Mouse (Mus musculus) midbrain, embryonic 10.5 days (tissue): ENCODE results near the gene Gnaz. TPM values are rescaled to one million over a fixed set of nuclear protein-coding genes. Genes with fewer than 3 reads are reported as not detected.

Source experiments
- DNase-seq: peaks from one replicate; pipeline ENCODE4 v3.0.0-alpha.2; 2017; ENCODE audit warnings: low spot score
- H3K27ac ChIP-seq: fragments of 300-500 bp; sonication (generic); replicated peaks from 2 replicates; pipeline ENCODE4 v1.5.1; 2016; ENCODE audit warnings: mild to moderate bottlenecking
- H3K27me3 ChIP-seq: fragments of 300-500 bp; sonication (generic); 2 replicates; pipeline ENCODE4 v1.6.1; 2016; ENCODE audit warnings: low read depth, mild to moderate bottlenecking; ENCODE audit not compliant: poor library complexity, severe bottlenecking
- H3K36me3 ChIP-seq: fragments of 300-500 bp; sonication (generic); 2 replicates; pipeline ENCODE4 v1.6.1; 2016; ENCODE audit warnings: mild to moderate bottlenecking, moderate library complexity
- H3K4me1 ChIP-seq: fragments of 300-500 bp; sonication (generic); 2 replicates; pipeline ENCODE4 v1.6.1; 2016
- H3K4me3 ChIP-seq: fragments of 300-500 bp; sonication (generic); 2 replicates; pipeline ENCODE4 v1.5.1; 2016; ENCODE audit warnings: mild to moderate bottlenecking, moderate library complexity
- H3K9me3 ChIP-seq: fragments of 300-500 bp; sonication (generic); replicated peaks from 2 replicates; pipeline ENCODE4 v1.6.1; 2016; ENCODE audit warnings: mild to moderate bottlenecking
- WGBS: fragments of 180-500 bp; shearing (Covaris S2); methylation state at CpG from one replicate; pipeline ENCODE4 v1.1.7; 2016; 5-methylcytosine and 5-hydroxymethylcytosine counted together
- polyA plus RNA-seq: library from polyadenylated mRNA; unstranded; fragments of >200 nt; fragmentation: Nextera tagmentation; extraction: Ambion mirVana; gene quantifications from 2 replicates; pipeline ENCODE4 v1.2.1, GENCODE M21; 2016

Gene Gnaz
- polyA plus RNA-seq, 1 experiment from 2014 or later: 7.6 TPM

DNA sequence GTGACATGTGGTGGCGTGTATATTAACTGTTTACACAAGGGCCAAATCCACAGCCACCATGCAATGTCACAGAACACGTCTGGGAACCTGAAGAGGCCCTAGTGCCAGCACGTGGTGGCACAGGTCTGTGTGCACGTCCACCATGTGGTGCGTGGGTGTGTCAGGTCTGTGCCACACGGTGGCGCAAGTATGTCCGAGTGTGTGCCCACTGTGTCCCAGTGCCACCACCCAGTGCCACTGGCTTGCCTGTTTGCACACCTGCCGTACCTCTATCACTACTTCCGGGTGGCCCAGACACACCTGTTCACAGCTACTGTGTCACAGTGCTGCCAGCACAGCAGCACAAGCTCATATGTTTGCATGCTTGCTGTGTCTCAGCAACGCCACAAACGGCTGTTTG lies 32.5 kb upstream of the Gnaz start:
- no peaks in the 10 kb centered on the region for H3K4me1 ChIP-seq
- no peaks in the 10 kb centered on the region for H3K27me3 ChIP-seq
- H3K36me3 ChIP-seq: no peaks in the 10 kb centered on the region
- no peaks in the 10 kb centered on the region for H3K9me3 ChIP-seq
- no peak overlapping the region for H3K4me3 ChIP-seq
- DNase-seq: no peak
- 85% methylated on average over 12 of the region's 12 CpGs for WGBS
- no peak overlapping the region for H3K27ac ChIP-seq

DNA sequence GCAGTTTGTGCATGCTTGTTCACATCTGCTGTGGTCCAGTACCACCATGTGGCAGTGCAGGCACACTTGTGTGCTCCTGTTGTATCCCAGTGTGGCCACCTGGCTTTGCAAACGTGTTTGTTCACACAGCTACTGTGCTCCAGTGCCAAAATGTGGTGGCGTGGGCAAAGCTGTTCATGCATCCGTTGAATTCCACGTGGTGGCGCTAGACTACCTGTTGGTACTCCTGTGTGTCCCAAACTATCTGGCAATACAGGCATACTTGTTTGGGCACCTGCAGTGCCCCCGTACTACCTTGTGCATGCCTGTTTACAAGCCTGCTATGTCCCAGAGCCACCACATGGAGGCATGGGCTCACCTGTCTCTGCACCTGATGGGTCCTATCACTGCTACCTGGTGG lies 32.0 kb upstream of the Gnaz start:
- Histone ChIP-seq H3K4me3 (no peak overlapping the region), H3K27ac (no peak overlapping the region), H3K36me3 (no peaks in the 10 kb centered on the region), H3K27me3 (no peaks in the 10 kb centered on the region), H3K4me1 (no peaks in the 10 kb centered on the region), H3K9me3 (no peaks in the 10 kb centered on the region)
- 27% methylated on average over 6 of the region's 6 CpGs for WGBS
- DNase-seq: no peak

DNA sequence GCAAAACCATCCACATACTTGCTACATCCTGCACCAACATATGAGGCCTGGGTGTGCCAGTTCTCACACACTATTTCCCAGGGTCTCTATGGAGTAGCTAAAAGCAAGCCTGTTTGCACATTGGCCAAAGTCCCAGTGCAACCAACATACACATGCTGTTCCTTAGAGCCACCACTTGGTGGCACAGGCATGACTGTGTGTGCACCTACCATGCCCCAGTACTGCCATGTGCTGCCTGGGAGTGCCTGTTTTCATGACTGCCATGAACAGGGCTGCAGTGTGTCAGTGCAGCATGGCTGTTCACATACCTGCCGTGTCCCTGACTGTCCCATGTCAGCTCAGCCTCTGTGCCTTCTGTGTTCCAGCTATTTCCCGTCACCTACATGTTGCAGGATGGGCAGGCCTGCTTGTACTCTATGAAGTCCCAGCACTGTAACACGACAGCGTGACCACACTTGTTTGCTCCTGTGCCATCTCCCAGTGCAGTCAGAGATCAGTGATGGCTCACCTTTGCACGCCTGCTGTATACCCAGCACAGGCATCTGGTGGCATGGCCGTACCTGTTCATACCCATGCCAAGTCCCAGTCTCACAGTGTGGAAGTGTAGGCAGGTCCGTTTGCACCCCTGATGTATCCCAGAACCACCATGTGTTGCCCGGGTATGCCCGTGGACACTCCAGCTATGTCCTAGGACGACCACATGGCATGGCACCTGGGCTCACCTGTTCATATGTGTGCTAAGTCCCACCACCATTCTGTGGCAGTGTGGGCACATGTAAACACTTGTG lies 29.8 kb upstream of the Gnaz start:
- Histone ChIP-seq H3K27me3 (no peaks in the 10 kb centered on the region), H3K9me3 (no peaks in the 10 kb centered on the region), H3K36me3 (no peaks in the 10 kb centered on the region), H3K4me3 (no peak overlapping the region), H3K4me1 (no peaks in the 10 kb centered on the region), H3K27ac (no peak overlapping the region)
- DNase-seq: peak; percentile 28
- WGBS: 81% methylated on average over 10 of the region's 10 CpGs

DNA sequence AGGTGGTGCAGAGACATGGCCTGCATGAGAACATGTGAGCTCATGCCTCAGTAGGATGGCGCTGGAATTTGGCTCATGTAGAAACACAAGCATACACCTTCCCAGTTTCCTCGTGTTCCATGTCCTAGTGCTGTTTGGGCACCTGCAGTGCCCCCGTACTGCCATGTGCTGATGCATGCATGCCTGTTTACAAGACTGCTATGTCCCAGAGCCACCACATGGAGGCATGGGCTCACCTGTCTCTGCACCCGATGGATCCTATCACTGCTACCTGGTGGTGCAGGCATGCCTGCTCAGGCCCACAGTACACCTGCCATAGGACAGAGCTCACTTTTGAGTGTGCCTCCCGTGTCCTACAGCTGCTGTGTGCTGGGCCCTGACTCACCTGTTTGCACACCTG lies 28.6 kb upstream of the Gnaz start:
- WGBS: 70% methylated on average over 5 of the region's 5 CpGs
- DNase-seq: no peak

DNA sequence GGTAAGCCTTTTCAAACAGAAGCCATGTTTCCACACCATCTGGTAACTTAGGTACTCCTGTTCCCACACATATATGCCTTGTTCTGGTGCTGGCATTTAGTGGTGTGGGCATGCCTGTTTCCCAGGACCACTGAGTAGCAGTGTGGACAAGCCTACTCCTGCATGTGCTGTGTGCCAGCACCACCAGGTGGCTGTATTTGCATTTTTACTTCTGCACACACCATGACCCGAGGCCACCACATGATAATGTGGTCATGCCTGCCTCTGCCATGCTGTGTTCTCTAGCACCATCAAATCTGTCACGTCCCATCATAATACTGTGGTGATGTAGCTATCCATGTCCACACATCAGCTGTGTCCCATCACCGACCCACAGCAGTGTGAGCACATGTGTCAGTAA lies 27.7 kb upstream of the Gnaz start:
- no peak for DNase-seq
- H3K27ac ChIP-seq: no peak overlapping the region
- H3K27me3 ChIP-seq: no peaks in the 10 kb centered on the region
- H3K9me3 ChIP-seq: no peaks in the 10 kb centered on the region
- no peaks in the 10 kb centered on the region for H3K36me3 ChIP-seq
- no peaks in the 10 kb centered on the region for H3K4me1 ChIP-seq
- WGBS: 74% methylated on average over 3 of the region's 3 CpGs
- H3K4me3 ChIP-seq: no peak overlapping the region

More for the DNA sequence above, 28.6 kb upstream of the Gnaz start:
- no peak overlapping the region for H3K27ac ChIP-seq
- H3K4me3 ChIP-seq: no peak overlapping the region
- no peaks in the 10 kb centered on the region for H3K4me1 ChIP-seq
- H3K36me3 ChIP-seq: no peaks in the 10 kb centered on the region
- no peaks in the 10 kb centered on the region for H3K27me3 ChIP-seq
- H3K9me3 ChIP-seq: no peaks in the 10 kb centered on the region

DNA sequence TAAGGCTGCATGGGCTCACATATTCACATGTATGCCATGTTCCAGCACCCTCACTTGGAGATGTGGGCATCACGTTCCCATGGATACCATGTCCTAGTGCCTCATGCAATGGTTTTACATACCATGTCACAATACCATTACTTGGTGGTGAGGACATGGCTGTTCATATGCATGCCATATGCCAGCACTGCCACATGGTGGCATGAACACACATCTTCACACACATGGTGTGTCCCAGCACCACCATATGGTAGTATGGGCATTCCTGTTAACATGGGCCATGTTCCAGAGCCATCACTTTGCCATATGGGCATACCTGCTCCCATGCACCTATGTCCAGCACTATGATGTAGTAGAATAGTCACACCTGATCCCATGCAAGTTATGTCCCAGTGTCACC lies 26.2 kb upstream of the Gnaz start:
- Histone ChIP-seq H3K4me3 (no peak overlapping the region), H3K4me1 (no peaks in the 10 kb centered on the region), H3K27ac (no peak overlapping the region), H3K36me3 (no peaks in the 10 kb centered on the region), H3K9me3 (no peaks in the 10 kb centered on the region), H3K27me3 (no peaks in the 10 kb centered on the region)
- DNase-seq: no peak
- WGBS: 94% methylated on average over 1 of the region's 1 CpGs

DNA sequence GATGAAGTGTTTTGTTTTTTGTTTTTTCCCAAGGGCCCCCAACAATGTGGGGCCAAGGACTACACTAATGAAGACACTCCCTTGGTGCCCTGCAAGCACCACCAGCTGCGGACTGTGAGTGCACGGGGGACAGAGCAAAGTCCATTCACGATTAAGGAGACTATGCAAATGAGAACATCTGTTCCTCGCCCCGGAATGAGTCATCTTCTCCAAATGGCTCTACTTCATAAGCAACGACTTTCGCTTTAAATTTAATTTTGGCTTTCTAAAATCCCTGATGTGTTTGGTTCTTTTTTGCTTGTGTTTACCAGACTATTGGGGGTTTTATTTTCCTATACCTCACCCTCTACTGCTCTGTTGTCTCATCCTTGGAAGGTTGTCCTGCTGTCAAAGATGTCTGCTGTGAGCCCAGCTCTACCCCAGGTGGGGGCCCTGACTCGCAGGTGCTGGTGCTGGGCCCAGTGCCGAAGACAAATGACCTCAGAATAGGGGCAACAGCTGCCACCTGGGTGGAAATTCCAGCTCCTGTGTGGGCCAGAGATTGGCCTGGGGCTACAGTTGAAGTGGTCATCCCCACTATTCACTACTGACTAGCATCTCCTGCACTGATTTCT lies 14.0 kb upstream of the Gnaz start:
- 45% methylated on average over 9 of the region's 9 CpGs for WGBS
- H3K27me3 ChIP-seq: no peaks in the 10 kb centered on the region
- no peak for DNase-seq
- no peaks in the 10 kb centered on the region for H3K36me3 ChIP-seq
- H3K9me3 ChIP-seq: no peaks in the 10 kb centered on the region
- H3K4me3 ChIP-seq: no peak overlapping the region
- peaks cover 9% of the 10 kb centered on the region for H3K4me1 ChIP-seq
- H3K27ac ChIP-seq: 0 out of 2 replicates have a peak overlapping the region, but pooled peaks have one; percentile 9

DNA sequence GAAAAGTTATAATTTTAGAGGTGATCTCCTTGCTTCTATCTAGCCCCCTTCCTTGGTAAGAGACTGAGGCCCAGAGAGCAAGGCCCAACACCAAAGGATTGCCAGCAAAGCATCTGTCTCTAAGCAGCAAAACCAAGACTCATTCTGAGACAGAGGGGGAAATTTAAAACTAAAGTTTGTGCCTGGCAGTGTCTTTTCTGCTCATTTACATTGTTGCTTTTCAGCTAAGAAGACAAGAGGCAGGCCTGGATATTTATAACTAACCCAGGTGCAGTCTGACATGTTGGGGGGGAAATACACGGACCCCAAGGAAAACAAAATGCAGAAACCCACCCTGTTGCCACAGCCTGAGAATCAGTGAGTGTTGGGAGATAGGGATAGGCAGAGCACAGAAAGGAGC lies 2.6 kb upstream of the Gnaz start:
- Histone ChIP-seq H3K36me3 (no peaks in the 10 kb centered on the region), H3K27me3 (peaks cover 52% of the 10 kb centered on the region), H3K27ac (no peak overlapping the region), H3K4me1 (peaks cover 27% of the 10 kb centered on the region), H3K4me3 (no peak overlapping the region), H3K9me3 (no peaks in the 10 kb centered on the region)
- 81% methylated on average over 1 of the region's 1 CpGs for WGBS
- DNase-seq: no peak

DNA sequence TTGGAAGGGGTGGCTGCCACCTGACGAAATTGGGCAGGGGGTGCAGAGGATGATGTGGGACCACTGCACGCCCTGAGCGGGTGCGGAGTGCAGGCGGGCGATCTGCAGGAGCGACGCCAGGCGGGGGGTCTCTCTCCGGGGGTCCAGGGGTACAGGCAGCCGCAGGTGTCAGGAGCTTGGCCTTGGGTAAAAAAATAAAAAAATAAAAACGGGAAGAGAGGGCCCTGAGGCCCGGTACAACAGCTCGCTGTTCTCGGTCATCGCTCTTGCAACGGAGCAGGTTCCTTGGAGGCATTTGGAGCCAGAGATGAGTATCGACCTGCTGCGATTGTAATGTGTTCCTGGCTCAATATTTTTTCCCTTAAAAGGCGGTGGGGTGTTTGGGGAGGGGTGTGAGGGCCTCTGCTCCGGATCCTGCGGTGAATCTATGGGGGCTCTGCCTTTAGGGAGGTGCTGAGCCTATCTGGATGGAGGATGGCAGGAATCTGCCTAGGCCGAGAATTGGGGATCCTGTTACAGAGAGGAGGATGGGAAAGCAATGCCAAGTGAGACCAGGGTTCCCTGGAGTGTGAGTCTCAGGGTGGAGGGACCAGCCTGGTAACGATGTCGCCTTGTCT lies 782 bp downstream of the Gnaz start:
- Histone ChIP-seq H3K9me3 (no peaks in the 10 kb centered on the region), H3K4me1 (peaks cover 27% of the 10 kb centered on the region), H3K27ac (peak overlapping the region; percentile 85), H3K27me3 (peaks cover 65% of the 10 kb centered on the region), H3K36me3 (no peaks in the 10 kb centered on the region), H3K4me3 (peak overlapping the region; percentile 81)
- peak; percentile 26 for DNase-seq
- 2% methylated on average over 25 of the region's 25 CpGs for WGBS

DNA sequence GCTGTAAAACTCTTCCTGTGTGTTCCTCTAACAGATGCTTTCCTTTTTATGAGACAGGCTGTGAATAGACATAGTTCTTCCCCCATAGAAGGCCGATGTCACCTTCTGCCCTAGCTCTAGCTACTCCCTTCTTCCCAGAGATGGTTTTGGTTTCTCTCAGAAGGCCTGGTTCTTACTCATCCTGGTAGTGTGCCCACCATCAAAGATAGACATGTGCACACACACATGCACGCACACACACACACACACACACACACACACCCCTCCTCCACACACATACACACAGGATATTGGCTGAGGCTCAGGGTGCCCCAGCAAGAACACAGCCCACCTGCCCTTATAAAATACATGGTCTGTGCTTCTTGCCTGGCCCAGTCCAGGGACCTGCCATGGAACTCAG lies 2.3 kb downstream of the Gnaz start:
- Histone ChIP-seq H3K4me1 (peaks cover 27% of the 10 kb centered on the region), H3K27me3 (peaks cover 55% of the 10 kb centered on the region)

DNA sequence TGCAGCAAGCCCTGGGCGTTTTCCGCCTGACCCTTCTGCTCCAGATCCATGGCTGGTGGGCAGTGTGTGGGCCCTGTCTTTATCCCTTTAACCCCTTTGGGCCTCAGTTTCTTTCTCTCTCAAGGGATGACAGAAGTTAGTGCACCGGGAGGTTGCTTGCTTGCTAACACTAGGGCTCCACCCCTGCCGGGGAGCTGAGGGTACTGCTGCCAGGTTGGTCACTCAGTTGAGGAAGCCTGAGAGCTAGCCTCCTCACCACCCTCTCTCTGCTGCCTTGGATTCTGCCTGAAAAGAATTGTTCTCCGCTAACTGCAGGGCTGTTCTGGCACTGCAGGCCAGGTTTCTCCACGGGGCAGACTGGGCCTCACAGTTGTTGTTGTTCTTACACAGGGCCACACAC lies 6.0 kb downstream of the Gnaz start:
- 82% methylated on average over 6 of the region's 6 CpGs for WGBS
- no peak overlapping the region for H3K27ac ChIP-seq

More for the DNA sequence above, 2.3 kb downstream of the Gnaz start:
- Histone ChIP-seq H3K36me3 (no peaks in the 10 kb centered on the region), H3K4me3 (no peak overlapping the region), H3K9me3 (no peaks in the 10 kb centered on the region), H3K27ac (no peak overlapping the region)
- no peak for DNase-seq
- whole genome bisulfite sequencing: 84% methylated on average over 2 of the region's 2 CpGs

DNA sequence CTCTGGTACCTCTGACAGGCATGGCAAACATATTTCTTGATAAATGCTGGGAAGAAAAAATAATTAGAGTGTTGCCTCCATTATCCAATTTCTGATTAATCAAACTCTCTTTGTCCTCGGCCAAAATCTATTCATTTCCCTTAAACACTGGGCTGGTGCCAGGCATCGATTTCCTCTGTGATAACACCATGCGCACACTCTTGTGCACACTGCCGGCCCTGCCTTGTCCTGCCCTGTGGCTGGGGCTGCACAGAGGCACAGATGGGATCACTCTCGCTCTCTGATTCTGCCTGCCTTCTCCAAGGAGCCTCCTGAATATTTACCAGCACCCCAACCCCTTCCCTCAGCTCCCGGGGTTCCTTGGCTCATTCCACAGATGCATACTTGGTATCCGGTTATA lies 8.6 kb downstream of the Gnaz start:
- Histone ChIP-seq H3K36me3 (no peaks in the 10 kb centered on the region), H3K9me3 (no peaks in the 10 kb centered on the region), H3K4me3 (no peak overlapping the region), H3K4me1 (peaks cover 24% of the 10 kb centered on the region), H3K27me3 (0 out of 2 replicates have a peak, but pooled peaks cover under 1% of the 10 kb centered on the region), H3K27ac (no peak overlapping the region)
- 85% methylated on average over 7 of the region's 7 CpGs for WGBS
- no peak for DNase-seq

More for the DNA sequence above, 6.0 kb downstream of the Gnaz start:
- no peaks in the 10 kb centered on the region for H3K36me3 ChIP-seq
- DNase-seq: no peak
- H3K4me1 ChIP-seq: peaks cover 25% of the 10 kb centered on the region
- H3K4me3 ChIP-seq: no peak overlapping the region
- no peaks in the 10 kb centered on the region for H3K9me3 ChIP-seq
- H3K27me3 ChIP-seq: peaks cover 27% of the 10 kb centered on the region

DNA sequence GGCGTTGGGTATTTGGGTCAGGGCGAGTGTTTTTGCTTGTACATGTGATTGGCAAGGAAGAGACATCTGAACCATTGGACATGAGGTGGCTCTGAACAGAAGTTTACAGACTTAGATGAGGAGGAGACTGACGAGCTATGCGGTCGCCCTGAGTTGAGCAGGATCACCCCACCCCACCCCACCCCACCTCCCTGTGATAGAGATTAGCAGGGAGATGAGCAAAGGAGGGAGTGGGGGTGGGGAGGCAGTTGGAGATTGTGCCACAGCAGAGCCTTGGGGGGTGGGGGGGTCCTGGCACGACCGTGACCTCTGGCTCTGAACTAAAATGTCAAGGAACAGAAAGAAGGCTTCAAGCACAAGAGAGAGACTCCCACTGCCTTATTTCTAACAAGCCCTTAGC lies 9.5 kb downstream of the Gnaz start:
- H3K27me3 ChIP-seq: no peaks in the 10 kb centered on the region
- no peak for DNase-seq
- no peak overlapping the region for H3K27ac ChIP-seq
- H3K36me3 ChIP-seq: no peaks in the 10 kb centered on the region
- peaks cover 24% of the 10 kb centered on the region for H3K4me1 ChIP-seq
- WGBS: 76% methylated on average over 7 of the region's 7 CpGs
- no peaks in the 10 kb centered on the region for H3K9me3 ChIP-seq
- no peak overlapping the region for H3K4me3 ChIP-seq
